Mouse (Mus musculus) urinary bladder, postnatal 10 days (tissue): ENCODE data around the gene Phkg2.
"Not testable (repeated sequence)": the region's sequence is repeated elsewhere in the genome, so short reads cannot be mapped to it uniquely, and the experiment has no call there.

ENCODE experiments used
- DNase-seq: peaks from one replicate; pipeline ENCODE4 v3.0.0; 2022; ENCODE audit warnings: low spot score

The Phkg2 gene

GRCm38 (mm10) chr7:127604256-127604655, 31.1 kb downstream of the Phkg2 start:
- DNase-seq: no peak

- no peak for DNase-seq
These were observed 34.0 kb downstream of the Phkg2 start for GRCm38 (mm10) chr7:127607150-127607549.

- no peak for DNase-seq
These were observed 37.9 kb downstream of the Phkg2 start for GRCm38 (mm10) chr7:127611011-127611410.

DNA sequence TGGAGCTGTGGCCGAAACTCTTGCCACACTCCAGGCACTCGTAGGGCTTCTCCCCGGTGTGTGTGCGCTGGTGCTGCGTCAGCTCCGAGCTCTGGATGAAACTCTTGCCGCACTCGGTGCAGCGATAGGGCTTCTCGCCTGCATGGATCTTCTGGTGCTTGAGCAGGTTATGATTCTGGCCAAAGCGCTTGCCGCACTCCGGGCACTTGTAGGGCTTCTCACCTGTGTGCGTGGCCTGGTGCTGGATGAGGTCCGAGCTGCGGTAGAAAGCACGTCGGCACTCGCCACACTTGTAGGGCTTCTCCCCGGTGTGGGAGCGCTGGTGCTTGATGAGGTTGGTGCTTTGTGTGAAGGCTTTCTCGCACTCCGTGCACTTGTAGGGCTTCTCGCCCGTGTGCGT, 38.4 kb downstream of the Phkg2 start:
- DNase-seq: no peak

- no peak for DNase-seq
These were observed 40.4 kb downstream of the Phkg2 start for GRCm38 (mm10) chr7:127613501-127613900.

GRCm38 (mm10) chr7:127614091-127614490, 41.0 kb downstream of the Phkg2 start:
- DNase-seq: no peak

DNA sequence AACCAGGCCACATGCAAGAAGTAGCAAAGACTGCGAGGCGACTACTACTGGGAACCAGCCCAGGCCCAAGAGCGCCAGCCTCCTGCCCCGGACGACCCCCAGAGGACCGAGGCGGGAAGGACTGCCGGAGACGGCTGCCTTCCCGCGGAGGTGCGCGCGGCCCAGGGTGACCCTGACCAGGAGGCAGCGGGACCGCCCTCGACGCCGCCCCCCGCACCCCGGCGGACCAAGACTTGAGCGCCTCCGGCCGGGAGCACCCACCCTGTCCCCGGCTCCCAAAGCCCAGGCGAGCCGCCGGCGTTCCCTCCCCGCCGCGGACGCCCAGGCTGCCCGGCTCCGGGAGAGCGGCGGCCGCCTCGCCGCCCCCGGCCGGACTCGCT, 41.4 kb downstream of the Phkg2 start:
- no peak for DNase-seq

GRCm38 (mm10) chr7:127614891-127615843, 42.0 kb downstream of the Phkg2 start, which contains the start of gene Zfp629:
Gene Zfp629, minus strand, starts transcription at chr7:127615797.
- DNase-seq: no peak

DNA sequence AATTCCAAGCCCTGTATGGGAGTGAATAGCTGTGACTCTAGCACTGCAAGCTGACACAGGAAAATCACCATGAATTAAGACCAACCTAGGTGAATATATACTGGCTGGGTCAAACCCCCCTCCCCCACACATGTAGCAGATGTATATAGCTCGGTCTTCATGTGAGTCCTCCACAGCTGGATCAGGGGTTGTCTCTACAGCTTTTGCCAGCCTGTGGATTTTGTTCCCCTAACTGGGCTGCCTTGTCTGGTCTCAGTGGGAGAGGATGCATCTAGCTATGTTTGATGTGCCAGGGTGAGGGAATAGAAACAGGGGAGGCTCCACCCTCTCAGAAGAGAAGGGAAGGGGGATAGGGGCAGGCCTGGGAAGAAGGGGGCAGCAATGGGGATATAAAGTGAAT, 43.2 kb downstream of the Phkg2 start:
- no peak for DNase-seq

DNA sequence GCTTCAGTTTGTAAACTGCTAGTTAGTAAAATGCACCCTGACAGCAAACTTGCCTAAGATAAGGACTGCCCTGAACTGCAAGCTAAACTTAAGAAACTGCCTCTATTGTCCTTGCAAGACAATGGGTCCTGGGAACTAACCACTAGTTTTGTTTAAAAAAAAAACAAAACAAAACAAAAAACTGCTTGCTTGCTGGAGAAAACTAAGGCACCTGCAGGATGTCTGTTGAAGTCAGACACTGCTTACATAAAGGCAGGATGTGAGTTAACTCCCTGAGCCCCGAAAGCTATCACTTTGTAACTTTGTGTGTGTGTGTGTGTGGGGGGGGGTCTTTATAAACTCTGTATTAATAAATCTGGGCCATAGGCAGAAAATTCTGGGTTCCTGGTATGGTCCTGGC, 43.7 kb downstream of the Phkg2 start:
- DNase-seq: no peak

- DNase-seq: no peak
These were observed 44.8 kb downstream of the Phkg2 start for GRCm38 (mm10) chr7:127617962-127618361.

GRCm38 (mm10) chr7:127618402-127618801, 45.3 kb downstream of the Phkg2 start:
- DNase-seq: not testable (repeated sequence)

DNA sequence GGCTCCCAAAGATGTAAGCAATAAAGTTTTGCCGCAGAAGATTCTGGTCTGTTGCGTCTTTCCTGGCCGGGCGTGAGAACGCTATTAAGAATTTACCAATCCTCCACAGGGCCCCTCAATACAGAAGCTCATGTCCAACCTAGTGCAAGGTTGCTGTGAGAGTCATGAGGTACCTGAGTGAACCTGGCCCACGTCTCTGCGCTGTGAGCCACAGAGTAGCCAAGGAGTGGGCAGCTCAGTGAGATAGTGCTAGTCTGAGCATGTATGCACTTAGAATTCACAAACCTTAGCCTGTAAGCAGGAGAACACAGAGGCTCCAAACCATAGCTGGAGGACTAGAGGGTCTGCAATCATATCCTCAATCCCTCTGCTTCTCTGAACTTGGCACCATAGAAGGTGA, 52.9 kb downstream of the Phkg2 start:
- DNase-seq: no peak

GRCm38 (mm10) chr7:127626471-127626870, 53.3 kb downstream of the Phkg2 start:
- DNase-seq: no peak

- DNase-seq: no peak
These were observed 55.5 kb downstream of the Phkg2 start for GRCm38 (mm10) chr7:127628646-127629045.

DNA sequence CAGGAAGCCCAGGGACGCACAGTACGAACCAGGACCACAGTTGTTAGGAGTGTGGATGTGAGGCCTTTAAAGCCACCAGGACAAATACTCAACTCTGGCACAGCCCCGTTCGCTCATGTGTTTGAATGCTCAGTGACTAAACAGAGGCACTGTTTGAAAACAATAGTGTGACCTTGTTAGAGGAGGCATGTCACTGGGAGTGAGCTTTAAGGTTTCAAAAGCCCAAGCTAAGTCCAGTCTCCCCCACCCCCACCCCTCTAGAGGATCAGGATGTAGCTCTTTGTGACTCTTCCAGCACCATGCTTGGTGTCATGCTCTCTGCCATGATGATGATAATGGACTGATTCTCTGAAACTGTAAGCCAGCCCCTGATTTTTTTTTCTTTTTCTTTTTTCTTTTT, 58.3 kb downstream of the Phkg2 start:
- no peak for DNase-seq
